Mouse (Mus musculus) heart, postnatal 25 days (tissue): ENCODE data around the gene Cyp27a1. TPM values are rescaled to one million over a fixed set of nuclear protein-coding genes. Genes with fewer than 3 reads are reported as not detected.
A peak's percentile ranks its signal among the peaks of the same experiment; 100 is the strongest.

Experiments
- DNase-seq: peaks from one replicate; pipeline ENCODE4 v3.0.0; 2022; ENCODE audit warnings: low spot score
- intact Hi-C: fragments of 180-260 bp; cut with DNase I; formaldehyde crosslinking; loops from one replicate; pipeline ENCODE4 v1.15.1; 2025
- total RNA-seq, 2 experiments: library from RNA; stranded (reverse); gene quantifications; 2 replicates each; pipeline ENCODE4 v1.2.3; 2021

Cyp27a1 gene
- 10 to 100 TPM; 11.1 to 11.9 TPM for total RNA-seq

DNA sequence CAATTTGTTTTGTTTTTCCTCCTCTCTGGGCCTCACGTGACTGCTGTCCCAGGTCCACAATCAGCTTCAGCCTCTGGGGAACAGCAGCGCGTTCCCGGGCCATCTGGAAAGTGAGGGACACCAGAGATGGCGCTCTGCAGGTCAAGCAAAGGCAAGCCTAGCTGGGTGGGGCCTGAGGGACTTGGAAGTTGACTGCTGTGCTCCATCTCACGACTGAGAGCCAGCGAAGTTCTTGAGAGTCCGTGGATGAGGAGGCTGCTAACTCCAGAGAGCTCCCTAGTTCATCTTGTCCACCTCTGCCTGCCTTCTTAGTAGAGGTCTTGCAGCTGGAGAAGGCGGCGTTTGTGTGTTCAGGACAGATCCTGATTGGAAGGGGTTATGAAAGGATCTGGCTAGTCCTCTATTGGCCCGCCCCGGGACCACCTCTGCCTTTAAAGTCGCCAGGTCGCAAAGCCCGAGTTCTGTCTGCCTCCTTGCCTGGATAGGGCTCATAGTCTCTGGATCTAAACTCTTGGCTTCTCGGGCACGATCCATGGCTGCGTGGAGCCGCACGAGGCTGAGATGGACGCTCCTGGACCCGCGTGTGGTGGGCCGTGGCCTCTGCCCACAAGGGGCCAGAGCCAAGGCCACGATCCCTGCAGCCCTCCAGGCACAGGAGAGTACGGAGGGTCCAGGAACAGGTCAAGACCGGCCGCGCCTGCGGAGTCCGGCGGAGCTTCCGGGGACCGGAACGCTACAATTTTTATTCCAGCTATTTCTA lies at the start of gene Cyp27a1:
TSS of gene Cyp27a1 (plus strand) at position 476 of the 760 bp plus-strand sequence.
- peak; percentile 83 for DNase-seq
- intact Hi-C loops, result loop anchor here (5.0 kb wide), 1 partner anchor 126 kb away; the partner anchor contains the start of genes Bcs1l and Zfp142

DNA sequence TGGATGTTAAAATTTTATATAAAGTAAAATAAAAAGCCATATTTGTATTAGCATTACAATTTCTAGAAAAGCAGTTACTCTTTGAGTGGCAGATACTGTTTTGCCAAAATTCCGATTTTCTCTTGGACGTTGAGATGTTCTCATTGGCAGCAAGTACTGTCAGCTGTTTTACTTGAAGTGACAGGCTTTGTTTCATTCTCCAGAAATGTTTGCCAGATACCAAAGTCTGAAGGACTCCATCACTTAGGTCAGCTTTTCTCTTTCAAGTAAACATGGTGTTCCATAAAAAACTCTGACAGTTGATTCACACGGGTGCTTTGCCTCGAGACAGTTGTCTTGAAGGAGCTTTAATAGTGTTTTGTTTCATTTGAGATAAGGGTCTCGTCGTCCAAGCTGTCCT lies 48.2 kb upstream of the Cyp27a1 start:
- intact Hi-C loops, result loop anchor here (10.0 kb wide), 2 partner anchors 60 to 90 kb away; partner anchors contain the start of genes Rnf25 and Stk36
- DNase-seq, result no peak

DNA sequence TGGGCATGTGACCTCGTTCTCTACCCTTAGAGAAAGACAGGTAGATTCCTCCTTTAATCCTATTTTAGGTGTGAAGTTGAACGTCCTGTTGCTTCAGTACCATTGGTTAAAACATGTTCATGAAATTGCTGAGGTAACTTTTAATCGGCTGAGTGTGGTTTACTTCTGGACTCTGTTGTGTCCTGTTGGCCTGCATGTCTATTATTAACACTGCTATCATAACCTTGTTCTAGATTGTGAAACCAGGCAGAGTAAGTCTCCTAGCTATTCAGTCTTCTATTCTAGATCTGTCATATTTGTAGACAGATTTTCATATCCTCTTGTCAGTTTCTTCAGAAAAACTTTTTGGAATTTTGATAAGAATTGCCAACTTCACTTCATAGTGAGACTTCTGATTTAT lies 45.0 kb upstream of the Cyp27a1 start:
- DNase-seq, result no peak
- intact Hi-C loops, result loop anchor here (10.0 kb wide), 2 partner anchors 64 to 86 kb away; partner anchors contain the start of genes Rnf25 and Stk36

DNA sequence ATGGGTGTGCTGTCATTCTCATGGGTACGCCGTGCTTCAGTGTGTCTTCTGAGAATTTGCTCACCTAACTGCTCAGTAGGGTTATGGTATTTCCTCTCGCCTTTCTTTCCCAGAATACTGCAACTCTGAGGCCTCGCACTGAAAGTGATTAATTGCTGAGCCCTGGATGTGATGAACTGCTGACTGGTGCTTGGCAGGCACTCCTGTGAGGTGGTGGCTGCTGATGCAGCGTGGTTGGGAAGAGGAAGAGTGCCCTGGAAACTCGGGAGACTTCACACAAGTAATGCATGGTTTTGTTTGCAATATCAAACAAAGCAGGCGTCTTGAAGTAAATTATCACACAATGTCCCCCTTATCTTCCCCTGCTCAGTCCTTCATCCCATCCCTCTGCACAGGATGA lies 40.6 kb upstream of the Cyp27a1 start:
- intact Hi-C loops, result no loop called here
- no peak for DNase-seq

DNA sequence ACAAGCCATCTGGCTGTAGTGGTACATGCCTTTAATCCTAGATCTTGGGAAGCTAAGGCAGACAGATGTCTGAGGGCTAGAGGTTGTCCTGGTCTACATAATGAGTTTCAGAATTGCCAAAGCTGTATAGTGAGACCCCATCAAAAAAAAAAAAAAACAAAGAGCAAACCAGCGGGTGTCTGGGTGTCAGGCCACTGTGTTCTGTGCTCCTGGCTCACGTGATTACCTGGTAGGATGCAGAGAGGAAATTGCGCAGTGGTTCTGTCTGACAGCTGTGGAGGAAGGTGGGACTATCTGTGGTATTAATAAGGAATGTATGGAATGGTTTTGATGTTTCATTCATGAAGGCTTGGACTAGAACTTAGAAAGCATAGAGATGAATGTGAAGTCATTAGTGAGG lies 36.5 kb upstream of the Cyp27a1 start:
- intact Hi-C loops, result no loop called here
- no peak for DNase-seq

DNA sequence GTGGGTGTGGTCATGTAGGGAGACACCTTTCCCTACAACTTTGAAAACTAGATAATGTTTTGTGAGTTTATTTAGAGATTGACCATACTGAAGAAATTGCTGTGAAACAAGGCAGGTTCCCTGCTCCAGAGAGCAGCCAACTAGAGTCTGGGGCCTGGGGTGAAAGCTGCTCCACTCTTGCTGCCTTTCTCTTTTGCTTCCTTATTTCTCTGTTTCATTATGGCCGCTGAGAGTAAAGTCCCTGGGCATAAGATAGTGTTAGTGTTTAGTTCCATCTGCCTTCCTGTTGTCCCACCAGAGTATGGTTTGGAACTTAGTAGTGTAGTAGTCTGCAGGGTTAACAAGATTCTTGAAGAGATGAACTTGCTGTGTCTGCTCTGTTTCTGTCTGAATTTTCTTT lies 35.5 kb upstream of the Cyp27a1 start:
- intact Hi-C loops, result no loop called here
- DNase-seq, result no peak

DNA sequence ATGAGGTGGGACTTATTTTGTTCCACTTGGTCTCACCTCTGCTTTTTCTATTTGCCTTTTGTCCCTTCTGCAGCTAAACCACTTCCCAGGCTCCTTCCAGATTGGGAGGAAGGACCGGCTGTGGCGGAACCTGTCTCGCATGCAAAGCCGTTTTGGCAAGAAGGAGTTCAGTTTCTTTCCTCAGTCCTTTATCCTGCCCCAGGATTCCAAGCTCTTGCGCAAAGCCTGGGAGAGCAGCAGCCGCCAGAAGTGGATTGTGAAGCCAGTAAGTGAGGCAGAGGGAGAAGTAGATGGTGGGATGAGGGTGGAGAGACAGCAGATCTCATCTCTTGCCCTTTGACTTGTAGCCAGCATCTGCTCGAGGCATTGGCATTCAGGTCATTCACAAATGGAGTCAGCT lies 26.2 kb upstream of the Cyp27a1 start:
- no peak for DNase-seq
- intact Hi-C loops, result no loop called here

DNA sequence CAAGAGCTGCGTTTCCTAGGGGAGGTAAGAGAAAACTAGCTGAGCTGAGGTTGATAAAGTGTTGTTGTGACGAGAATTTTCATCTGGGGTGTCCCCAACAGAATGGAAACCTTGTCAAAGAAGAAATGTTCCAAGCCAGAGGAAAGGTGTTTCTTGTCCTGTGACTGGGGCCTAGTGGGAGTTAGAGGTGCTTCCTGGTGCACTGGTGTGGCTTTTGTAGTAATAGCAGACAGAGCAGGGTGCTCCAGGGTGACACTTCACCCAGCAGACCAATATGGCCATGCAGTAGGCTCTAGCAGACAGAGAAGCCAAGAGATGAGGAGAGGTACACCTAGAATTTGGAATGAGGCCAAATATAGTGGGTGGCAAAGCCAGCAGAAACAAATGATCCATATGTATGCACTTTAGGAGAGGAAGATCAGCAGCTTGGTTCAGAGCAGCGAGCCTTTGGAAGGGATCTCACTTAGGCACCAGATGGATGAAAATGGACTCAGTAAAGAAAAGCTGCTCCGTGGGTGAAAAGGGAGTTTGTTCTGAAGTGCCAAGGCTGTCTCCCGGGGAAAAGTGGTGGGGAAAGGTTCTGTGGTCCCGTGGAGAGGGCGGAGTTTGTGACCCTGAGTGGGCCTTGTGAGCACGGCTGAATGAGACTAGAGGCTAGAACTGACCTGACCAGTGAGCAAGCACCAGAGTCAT lies 19.3 kb upstream of the Cyp27a1 start:
- intact Hi-C loops, result no loop called here
- no peak for DNase-seq

DNA sequence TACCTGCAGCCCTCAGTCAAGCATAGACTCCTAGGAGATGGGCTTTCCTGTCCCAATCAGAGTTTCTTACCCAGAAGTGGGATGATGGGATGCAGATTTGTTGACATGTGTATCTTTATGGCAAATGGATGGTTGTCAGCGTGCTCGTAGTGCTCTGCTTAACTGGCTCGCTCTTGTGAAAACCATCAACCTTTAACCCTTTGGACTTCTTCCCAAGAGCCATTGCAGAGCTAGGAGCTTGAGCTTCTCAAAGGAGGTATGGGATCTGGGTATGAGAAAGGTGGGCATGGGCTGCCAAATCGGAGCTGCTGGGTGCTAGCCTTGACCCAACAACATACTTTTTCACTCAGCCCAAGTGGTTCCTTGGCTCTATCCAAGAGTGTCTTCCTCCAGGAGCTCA lies 17.5 kb upstream of the Cyp27a1 start:
- DNase-seq, result no peak
- intact Hi-C loops, result no loop called here

DNA sequence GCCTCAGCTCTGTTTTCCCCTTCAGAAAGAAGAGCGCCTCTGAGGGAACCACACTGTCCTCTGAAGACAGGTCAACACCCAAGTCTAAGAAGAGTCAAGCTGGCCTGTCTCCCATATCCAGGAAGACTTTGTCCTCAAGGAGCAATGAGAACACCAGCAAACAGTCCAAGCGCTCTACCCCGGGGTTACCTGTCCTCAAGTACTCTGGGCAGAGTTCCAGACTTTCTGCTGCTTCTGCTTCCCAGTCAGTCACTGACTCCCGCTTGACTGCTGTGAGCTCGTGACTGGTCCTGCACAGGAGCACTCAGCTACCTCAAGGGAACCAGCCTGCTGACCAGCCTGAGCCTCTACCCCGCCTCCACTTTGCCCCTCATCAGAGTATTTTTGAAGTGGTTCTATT lies 16.0 kb upstream of the Cyp27a1 start:
- intact Hi-C loops, result no loop called here
- no peak for DNase-seq

DNA sequence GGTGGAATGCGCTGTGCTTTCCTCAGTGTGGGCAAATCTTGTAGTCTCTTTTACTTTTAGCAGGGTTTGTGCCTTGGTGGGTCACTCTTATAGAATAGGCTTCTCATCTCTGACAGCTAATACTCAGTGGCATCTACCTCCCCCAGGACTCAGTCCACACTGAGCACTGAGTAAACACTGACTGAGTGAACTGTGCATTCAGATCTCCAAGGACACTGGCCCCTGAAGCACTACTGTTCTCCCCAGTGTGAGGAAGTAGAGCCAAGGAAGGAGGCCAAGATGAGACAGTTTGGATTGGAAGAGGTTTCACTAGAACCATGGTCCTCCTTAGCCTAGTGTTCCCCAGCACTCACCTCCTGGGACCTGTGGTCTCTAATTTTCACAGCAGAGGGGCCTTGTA lies 15.0 kb upstream of the Cyp27a1 start:
- DNase-seq, result no peak
- intact Hi-C loops, result no loop called here

DNA sequence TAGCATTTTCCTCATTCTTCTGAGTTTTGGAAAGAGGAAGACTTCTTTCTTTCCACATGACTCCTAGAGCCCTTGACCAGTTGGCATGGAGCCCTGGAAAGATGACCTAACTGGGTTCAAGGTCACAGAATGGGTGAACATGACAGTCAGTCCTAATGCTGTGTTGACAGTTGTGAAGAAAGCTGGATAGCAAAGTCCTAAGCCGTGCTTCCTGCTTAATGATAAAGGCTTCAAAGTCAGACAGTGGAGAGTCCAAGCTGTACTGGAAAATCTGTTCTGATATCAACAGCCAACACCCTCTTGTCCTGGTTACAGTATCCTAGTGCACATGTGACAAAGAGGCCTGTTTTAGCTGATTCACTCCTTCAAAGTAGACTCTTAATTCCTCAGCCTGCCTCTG lies 14.6 kb upstream of the Cyp27a1 start:
- intact Hi-C loops, result no loop called here
- DNase-seq, result no peak

DNA sequence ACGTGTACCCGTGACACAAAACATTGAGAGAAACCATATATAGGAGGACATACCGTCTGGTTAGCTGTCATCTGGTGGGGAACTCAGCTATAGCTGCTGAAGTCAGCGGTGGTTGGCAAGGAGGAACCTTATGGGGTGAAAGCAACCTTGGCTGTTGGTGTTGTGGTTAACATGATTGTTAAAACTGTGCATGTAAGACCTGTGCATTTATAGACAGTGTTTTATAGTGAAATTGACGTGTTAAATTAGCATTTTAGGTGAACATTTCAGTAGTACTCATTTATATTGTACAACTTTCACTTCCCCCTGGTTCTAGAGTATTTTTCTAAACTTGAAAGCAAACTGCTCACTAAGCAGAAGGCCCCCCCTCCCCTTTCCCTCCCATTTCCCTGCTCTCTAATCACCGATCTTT lies 11.2 kb upstream of the Cyp27a1 start:
- DNase-seq, result no peak
- intact Hi-C loops, result no loop called here

DNA sequence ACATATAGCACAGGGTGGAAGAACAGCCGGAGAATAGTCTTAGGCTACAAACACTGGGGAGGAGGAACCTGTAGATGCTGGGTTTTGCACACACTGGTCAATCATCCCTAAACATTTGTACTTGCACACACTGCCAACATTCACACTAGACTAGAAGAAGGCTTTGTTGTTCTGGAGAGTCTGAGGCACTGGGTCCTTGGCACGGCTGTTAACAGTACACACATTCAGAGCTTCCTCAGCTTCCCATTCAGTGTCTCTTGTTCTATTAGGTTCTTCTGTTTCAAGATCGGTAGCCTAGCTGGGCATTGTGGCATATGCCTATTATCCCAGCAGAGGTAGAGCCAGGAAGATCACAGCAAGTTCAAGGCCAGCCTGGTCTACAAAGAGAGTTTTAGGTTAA lies 9.2 kb upstream of the Cyp27a1 start:
- DNase-seq, result no peak
- intact Hi-C loops, result no loop called here

DNA sequence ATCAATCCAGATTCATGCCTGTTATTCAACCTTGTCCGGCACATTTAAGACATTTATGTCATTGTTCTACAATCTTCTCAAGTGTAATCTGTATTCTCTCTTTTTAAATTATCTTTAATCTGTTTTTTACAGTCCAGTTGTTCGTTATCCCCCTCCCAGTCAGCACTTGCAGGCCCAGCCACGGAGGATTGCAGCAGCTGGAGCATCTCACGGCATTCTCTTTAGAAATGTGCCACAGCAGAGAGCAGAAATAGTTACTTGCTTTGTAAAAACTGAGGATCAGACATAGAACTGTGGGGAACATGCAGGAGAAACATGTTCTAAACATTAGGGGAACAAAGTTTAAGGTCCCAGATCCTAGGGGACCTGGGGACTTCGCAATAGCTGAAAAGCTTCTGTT lies 8.4 kb upstream of the Cyp27a1 start:
- intact Hi-C loops, result no loop called here
- no peak for DNase-seq

DNA sequence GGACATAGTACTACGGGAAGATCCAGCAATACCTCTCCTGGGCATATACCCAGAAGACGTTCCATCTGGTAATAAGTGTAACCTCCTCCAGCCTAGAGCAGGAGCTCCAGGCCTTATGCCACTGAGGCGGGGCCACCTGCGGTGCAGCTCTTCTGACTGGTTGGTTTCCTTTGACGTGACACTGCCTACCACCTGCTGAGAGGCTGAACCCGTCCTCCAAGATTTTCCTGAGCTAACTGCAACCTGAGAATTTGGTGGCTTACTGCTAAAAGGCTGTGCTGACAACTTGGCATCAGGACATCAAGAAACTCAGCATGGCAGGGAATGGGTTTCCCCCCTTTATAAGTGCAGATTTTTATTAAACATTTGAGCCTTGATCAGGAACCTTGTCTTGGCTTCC lies 3.8 kb upstream of the Cyp27a1 start:
- intact Hi-C loops, result no loop called here
- no peak for DNase-seq

DNA sequence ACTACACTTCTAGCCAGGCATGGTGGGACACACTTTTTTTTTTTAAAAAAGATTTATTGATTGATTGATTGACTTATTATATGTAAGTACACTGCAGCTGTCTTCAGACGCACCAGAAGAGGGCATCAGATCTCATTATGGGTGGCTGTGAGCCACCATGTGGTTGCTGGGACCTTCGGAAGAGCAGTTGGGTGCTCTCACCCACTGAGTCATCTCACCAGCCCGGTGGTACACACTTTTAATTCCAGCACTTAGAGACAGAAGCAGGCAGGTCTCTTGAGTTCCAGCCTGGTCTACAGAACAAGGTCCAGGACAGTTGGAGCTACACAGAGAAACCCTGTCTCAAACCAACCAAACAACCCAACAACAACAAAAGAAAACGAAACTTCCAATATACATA lies 1.3 kb upstream of the Cyp27a1 start:
- intact Hi-C loops, result loop anchor here (5.0 kb wide), 1 partner anchor 125 kb away; the partner anchor contains the start of genes Bcs1l and Zfp142
- DNase-seq, result no peak

DNA sequence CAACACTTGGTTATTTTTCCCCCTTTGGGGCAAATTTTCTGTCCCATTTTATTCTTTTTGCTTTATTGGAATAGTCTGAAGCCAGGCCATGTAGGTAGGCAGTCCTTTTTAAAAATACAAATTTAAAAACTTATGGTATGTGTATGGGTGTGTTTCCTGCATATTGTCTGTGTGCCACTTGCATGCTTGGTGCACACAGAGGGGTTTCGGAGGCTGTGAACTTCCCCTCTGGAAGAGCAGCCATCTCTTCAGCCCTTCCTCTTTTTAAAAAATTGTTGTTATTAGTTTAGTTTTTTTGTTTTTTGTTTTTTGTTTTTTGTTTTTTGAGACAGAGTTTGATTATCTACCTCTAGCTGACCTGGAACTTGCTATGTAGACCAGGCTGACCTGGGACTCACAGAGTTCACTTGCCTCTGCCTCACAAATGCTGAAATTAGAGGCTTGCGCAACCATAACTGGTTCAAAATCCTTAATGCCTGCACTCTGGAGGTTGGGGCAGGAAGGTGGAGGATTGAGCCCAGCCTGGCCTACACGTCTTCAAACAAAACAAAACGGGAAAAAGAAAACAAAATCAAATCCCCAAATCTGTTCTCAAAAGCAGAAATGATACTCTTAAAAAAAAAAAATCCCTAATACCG lies 794 bp upstream of the Cyp27a1 start:
- no peak for DNase-seq
- intact Hi-C loops, result loop anchor here (5.0 kb wide), 1 partner anchor 125 kb away; the partner anchor contains the start of genes Bcs1l and Zfp142

DNA sequence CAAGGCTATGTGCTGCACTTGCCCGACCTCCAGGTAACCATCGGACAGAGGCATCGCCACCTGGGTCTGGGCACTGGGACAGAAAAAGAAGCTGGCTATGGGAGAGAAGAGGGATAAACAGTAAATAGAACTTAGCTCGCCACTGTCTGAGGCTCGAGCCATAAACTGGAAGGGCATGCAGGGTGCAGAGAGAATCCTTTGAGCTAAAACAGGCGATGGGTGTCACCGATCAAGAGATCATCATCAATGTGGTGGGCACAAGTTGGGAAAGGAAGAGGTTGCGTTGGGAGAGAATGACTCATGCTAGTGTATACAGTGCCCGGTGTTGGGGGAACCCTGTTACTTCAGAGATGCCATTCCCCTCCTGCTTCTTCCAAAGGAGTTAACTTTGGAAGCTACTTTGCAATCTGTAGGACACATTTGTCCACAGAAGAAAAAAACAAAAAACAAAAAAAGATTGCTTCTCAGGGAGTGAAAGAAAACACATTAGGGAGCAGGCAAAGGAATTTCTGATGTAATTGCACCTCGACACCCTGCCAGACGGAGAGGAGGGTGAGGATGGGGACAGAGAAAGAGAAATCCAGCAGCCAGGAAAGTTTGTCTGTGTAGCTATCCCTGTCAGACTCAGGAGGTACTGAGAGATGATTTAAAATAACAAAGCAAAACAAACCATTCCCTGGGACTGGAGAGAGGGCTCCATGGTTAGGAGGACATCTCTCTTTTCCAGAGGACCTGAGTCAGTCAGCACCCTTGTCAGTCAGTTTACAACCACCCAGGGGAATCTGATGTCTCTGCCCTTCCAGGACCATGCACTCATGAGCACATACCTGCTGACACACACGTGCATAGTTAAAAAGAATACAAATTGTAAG lies 721 bp downstream of the Cyp27a1 start:
- no peak for DNase-seq
- intact Hi-C loops, result loop anchor here (5.0 kb wide), 1 partner anchor 127 kb away; the partner anchor contains the start of genes Bcs1l and Zfp142

DNA sequence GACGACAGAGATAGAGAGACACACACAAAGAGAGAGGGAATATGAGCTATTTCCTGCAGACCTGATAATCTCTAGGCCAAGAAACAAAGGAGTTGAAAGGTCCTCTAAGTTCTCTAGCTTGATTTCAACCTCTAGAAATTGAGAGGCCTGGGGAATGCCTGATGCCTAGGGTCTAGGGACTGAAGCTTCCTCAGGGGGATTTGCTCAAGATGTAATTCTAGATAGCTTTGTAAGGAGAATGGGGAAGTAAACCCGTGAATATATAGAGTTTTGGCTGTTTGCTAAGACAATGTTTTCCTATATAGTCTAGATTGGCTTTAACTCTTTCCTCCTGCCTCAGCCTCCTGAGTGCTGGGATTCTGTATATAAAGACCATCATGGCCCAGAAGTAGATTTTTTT lies 1.6 kb downstream of the Cyp27a1 start:
- no peak for DNase-seq
- intact Hi-C loops, result loop anchor here (5.0 kb wide), 2 partner anchors 37 to 128 kb away; partner anchors contain the start of genes Bcs1l and Zfp142
